Mouse (Mus musculus): ENCODE results near the gene Msx3. TPM values are rescaled to one million over a fixed set of nuclear protein-coding genes. Genes with fewer than 3 reads are reported as not detected.

Msx3 gene
- polyA plus RNA-seq, 1 experiment: not detected

DNA sequence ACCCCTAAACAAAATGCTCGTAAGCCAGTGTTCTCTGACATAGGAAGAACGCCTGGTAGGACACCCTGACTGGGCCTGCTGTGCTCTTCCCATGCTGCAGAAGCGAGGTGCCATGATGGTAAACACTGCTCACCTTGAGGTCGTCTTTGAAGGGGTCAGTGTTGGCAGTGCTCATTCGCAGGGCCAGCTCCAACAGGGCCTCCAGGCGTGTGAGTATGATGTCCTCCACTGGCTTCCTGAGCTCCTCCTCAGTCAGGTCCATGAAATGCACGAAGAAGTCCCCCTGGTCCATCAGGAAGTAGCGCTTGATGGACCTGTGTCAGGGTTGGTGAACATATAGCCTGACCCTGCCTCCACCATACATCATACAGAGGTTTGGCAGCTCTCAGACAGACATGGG is 44.2 kb downstream of the Msx3 start:
- TF ChIP-seq EP300 (IDR thresholded peaks at IDR 0.05; ENCODE audit: insufficient read depth, low read depth, low read length): no peak
- TF ChIP-seq POLR2A (IDR thresholded peaks at IDR 0.05; ENCODE audit: insufficient read depth, low read length): no peak
- TF ChIP-seq CTCF (IDR thresholded peaks at IDR 0.05; ENCODE audit: low read depth, low read length): no peak
- Histone ChIP-seq H3K36me3 (ENCODE audit: control insufficient read depth, insufficient read depth, low read length, poor library complexity, severe bottlenecking) (peaks cover 6% of the 10 kb centered on the region; the same call in 1 of the 2 replicates), H3K4me1 (ENCODE audit: control insufficient read depth, insufficient read depth, low read length) (no peaks in the 10 kb centered on the region), H3K9me3 (replicated peaks; ENCODE audit: control insufficient read depth, insufficient read depth, low read length, poor library complexity, severe bottlenecking) (no peaks in the 10 kb centered on the region), H3K4me3 (ENCODE audit: low read depth, low read length) (no peak overlapping the region), H3K27ac (ENCODE audit: insufficient read depth, low read length) (no peak overlapping the region), H3K27me3 (ENCODE audit: control insufficient read depth, insufficient read depth, low read length, poor library complexity, severe bottlenecking) (no peaks in the 10 kb centered on the region), H3K9ac (ENCODE audit: low read depth, poor library complexity, severe bottlenecking) (no peak overlapping the region)

DNA sequence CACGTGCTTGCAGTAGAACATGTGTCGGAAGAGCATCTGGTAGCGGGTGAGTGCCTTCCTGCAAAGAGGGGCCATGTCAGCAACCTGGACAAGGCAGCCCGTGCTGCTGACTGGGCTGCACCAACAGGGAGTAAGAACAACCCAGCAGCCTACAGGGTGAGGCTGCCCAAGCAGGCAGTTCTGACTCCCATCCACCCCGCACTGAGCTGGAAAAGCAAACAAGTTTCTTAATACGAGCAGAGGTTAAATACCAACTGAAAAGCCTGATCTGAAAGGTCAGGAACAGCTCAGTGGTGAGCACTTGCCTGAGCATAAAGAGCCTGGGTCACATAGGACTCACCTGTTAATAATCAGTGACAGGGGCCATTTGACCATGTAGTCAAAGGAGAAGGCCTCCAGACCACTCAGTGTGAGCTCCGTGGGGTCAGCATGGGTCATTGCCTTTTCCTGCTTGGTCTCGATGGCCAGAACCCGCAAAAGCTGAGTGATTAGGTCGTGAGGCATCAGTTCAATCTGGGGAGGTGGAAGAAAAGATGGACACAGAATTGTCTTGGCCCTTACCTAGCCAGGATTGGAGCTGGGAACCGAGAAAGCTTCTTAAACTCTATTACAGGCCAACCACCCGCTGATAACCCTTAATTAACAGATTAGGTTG is 47.7 kb downstream of the Msx3 start:
- no peaks in the 10 kb centered on the region for H3K27me3 ChIP-seq (ENCODE audit: control insufficient read depth, insufficient read depth, low read length, poor library complexity, severe bottlenecking)
- no peak for TF ChIP-seq CTCF (IDR thresholded peaks at IDR 0.05; ENCODE audit: low read depth, low read length)
- TF ChIP-seq EP300 (IDR thresholded peaks at IDR 0.05; ENCODE audit: insufficient read depth, low read depth, low read length): no peak
- no peak for TF ChIP-seq POLR2A (IDR thresholded peaks at IDR 0.05; ENCODE audit: insufficient read depth, low read length)
- no peak overlapping the region for H3K9ac ChIP-seq (ENCODE audit: low read depth, poor library complexity, severe bottlenecking)
- no peak overlapping the region for H3K27ac ChIP-seq (ENCODE audit: insufficient read depth, low read length)
- no peaks in the 10 kb centered on the region for H3K9me3 ChIP-seq (replicated peaks; ENCODE audit: control insufficient read depth, insufficient read depth, low read length, poor library complexity, severe bottlenecking)
- H3K4me1 ChIP-seq (ENCODE audit: control insufficient read depth, insufficient read depth, low read length): no peaks in the 10 kb centered on the region
- peaks cover 17% of the 10 kb centered on the region for H3K36me3 ChIP-seq (ENCODE audit: control insufficient read depth, insufficient read depth, low read length, poor library complexity, severe bottlenecking)
- H3K4me3 ChIP-seq (ENCODE audit: low read depth, low read length): no peak overlapping the region

DNA sequence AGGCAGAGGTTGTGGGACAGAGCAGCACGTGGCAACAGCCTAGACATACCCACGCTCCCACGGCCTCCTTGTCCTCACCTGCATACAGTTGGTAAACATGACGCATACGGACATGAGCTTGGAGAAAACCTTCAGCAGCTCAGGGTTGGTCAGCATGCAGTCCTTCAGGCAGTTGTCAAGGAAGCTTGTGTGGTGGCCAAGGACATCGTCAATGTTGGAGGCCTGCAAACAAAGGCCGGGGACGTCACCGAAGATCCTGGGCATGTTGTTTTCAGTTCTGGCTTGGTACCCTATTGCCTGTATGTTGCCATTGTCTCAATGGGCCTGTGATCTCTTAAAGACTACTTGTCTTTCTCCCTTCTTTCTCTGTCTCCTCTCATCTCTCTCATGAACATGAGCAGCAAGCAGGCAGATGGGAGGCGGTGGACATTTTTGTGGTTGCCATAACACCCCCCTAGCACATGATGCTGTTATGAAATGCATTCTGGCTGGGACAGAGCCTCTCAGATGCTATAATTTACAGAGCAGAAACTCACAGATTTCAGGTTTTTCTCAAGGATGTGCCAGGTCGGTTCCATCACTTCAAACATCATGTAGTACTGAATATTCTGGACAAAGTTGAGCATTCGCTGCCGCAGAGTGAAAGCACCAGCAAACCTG is 50.1 kb downstream of the Msx3 start:
- H3K9me3 ChIP-seq (replicated peaks; ENCODE audit: control insufficient read depth, insufficient read depth, low read length, poor library complexity, severe bottlenecking): no peaks in the 10 kb centered on the region
- H3K4me1 ChIP-seq (ENCODE audit: control insufficient read depth, insufficient read depth, low read length): peaks cover 2% of the 10 kb centered on the region
- no peak overlapping the region for H3K4me3 ChIP-seq (ENCODE audit: low read depth, low read length)
- H3K9ac ChIP-seq (ENCODE audit: low read depth, poor library complexity, severe bottlenecking): no peak overlapping the region
- peaks cover 12% of the 10 kb centered on the region for H3K36me3 ChIP-seq (ENCODE audit: control insufficient read depth, insufficient read depth, low read length, poor library complexity, severe bottlenecking)
- H3K27me3 ChIP-seq (ENCODE audit: control insufficient read depth, insufficient read depth, low read length, poor library complexity, severe bottlenecking): no peaks in the 10 kb centered on the region
- no peak for TF ChIP-seq POLR2A (IDR thresholded peaks at IDR 0.05; ENCODE audit: insufficient read depth, low read length)
- no peak for TF ChIP-seq EP300 (IDR thresholded peaks at IDR 0.05; ENCODE audit: insufficient read depth, low read depth, low read length)
- no peak for TF ChIP-seq CTCF (IDR thresholded peaks at IDR 0.05; ENCODE audit: low read depth, low read length)
- H3K27ac ChIP-seq (ENCODE audit: insufficient read depth, low read length): no peak overlapping the region

Other genes starting within 250 kb of the Msx3 start
- not detected in 2 replicates for gene Adgra1, start 214.9 kb downstream of the Msx3 start, polyA plus RNA-seq (2011; ENCODE audit: insufficient read depth, insufficient read length, low read depth, missing spikeins)
- 5.4 and 5.6 TPM in 2 replicates for gene Kndc1, start 154.4 kb downstream of the Msx3 start, polyA plus RNA-seq (2011; ENCODE audit: insufficient read depth, insufficient read length, low read depth, missing spikeins)
- 244 and 276 TPM in 2 replicates for gene Utf1, start 105.3 kb downstream of the Msx3 start, polyA plus RNA-seq (2011; ENCODE audit: insufficient read depth, insufficient read length, low read depth, missing spikeins)
- gene 6430531B16Rik, start 70.3 kb downstream of the Msx3 start, polyA plus RNA-seq (2011; ENCODE audit: insufficient read depth, insufficient read length, low read depth, missing spikeins): 3.6 and 3.9 TPM in 2 replicates
- 9.2 and 10.6 TPM in 2 replicates for gene Adam8, start 56.5 kb downstream of the Msx3 start, polyA plus RNA-seq (2011; ENCODE audit: insufficient read depth, insufficient read length, low read depth, missing spikeins)
- gene Zfp511, start 12.7 kb downstream of the Msx3 start, polyA plus RNA-seq (2011; ENCODE audit: insufficient read depth, insufficient read length, low read depth, missing spikeins): 22.3 and 25.4 TPM in 2 replicates
- gene Tubgcp2, start 12.4 kb downstream of the Msx3 start, polyA plus RNA-seq (2011; ENCODE audit: insufficient read depth, insufficient read length, low read depth, missing spikeins): 36.3 and 38.3 TPM in 2 replicates
- 0.84 and 0.91 TPM in 2 replicates for gene Caly, start 33.5 kb upstream of the Msx3 start, polyA plus RNA-seq (2011; ENCODE audit: insufficient read depth, insufficient read length, low read depth, missing spikeins)
- not detected in 2 replicates for gene Prap1, start 44.3 kb upstream of the Msx3 start, polyA plus RNA-seq (2011; ENCODE audit: insufficient read depth, insufficient read length, low read depth, missing spikeins)
- gene Fuom, start 53.4 kb upstream of the Msx3 start, polyA plus RNA-seq (2011; ENCODE audit: insufficient read depth, insufficient read length, low read depth, missing spikeins): 24.1 and 30.6 TPM in 2 replicates
- 19.6 and 21.4 TPM in 2 replicates for gene Paox, start 66.7 kb upstream of the Msx3 start, polyA plus RNA-seq (2011; ENCODE audit: insufficient read depth, insufficient read length, low read depth, missing spikeins)
- gene Echs1, start 67.4 kb upstream of the Msx3 start, polyA plus RNA-seq (2011; ENCODE audit: insufficient read depth, insufficient read length, low read depth, missing spikeins): 107 and 109 TPM in 2 replicates
- gene Mtg1, start 88.5 kb upstream of the Msx3 start, polyA plus RNA-seq (2011; ENCODE audit: insufficient read depth, insufficient read length, low read depth, missing spikeins): 43.2 and 44.0 TPM in 2 replicates
- gene Sprn, start 105.8 kb upstream of the Msx3 start, polyA plus RNA-seq (2011; ENCODE audit: insufficient read depth, insufficient read length, low read depth, missing spikeins): 0.24 TPM in 1 of 2 replicates, not detected in the other
- gene Olfr522, start 115.7 kb upstream of the Msx3 start, polyA plus RNA-seq (2011; ENCODE audit: insufficient read depth, insufficient read length, low read depth, missing spikeins): not detected in 2 replicates
- not detected in 2 replicates for gene Olfr523, start 124.1 kb upstream of the Msx3 start, polyA plus RNA-seq (2011; ENCODE audit: insufficient read depth, insufficient read length, low read depth, missing spikeins)
- not detected in 2 replicates for gene Olfr524, start 156.9 kb upstream of the Msx3 start, polyA plus RNA-seq (2011; ENCODE audit: insufficient read depth, insufficient read length, low read depth, missing spikeins)
- gene Cd163l1, start 169.2 kb upstream of the Msx3 start, polyA plus RNA-seq (2011; ENCODE audit: insufficient read depth, insufficient read length, low read depth, missing spikeins): not detected in 2 replicates
- gene 5830411N06Rik, start 198.2 kb upstream of the Msx3 start, polyA plus RNA-seq (2011; ENCODE audit: insufficient read depth, insufficient read length, low read depth, missing spikeins): not detected in 2 replicates

All from ES-Bruce4 (cell line).